Mouse (Mus musculus): Measurements from ENCODE around the gene Cdkal1.

The Cdkal1 gene

GRCm38 (mm10) chr13:29765296-29765695, 90.2 kb downstream of the Cdkal1 start:
- DNase-seq = no peak

GRCm38 (mm10) chr13:29759691-29760467, 95.6 kb downstream of the Cdkal1 start:
- DNase-seq = no peak

GRCm38 (mm10) chr13:29756052-29756451, 99.4 kb downstream of the Cdkal1 start:
- no peak for DNase-seq

GRCm38 (mm10) chr13:29753254-29753653, 102.2 kb downstream of the Cdkal1 start:
- DNase-seq = no peak

- no peak for DNase-seq
Measured at GRCm38 (mm10) chr13:29752061-29752460, 103.4 kb downstream of the Cdkal1 start.

GRCm38 (mm10) chr13:29751201-29751600, 104.3 kb downstream of the Cdkal1 start:
- DNase-seq = no peak

- no peak for DNase-seq
Measured at GRCm38 (mm10) chr13:29747347-29747647, 108.2 kb downstream of the Cdkal1 start.

- no peak for DNase-seq
Measured at GRCm38 (mm10) chr13:29746501-29747346, 108.8 kb downstream of the Cdkal1 start.

GRCm38 (mm10) chr13:29745073-29745472, 110.4 kb downstream of the Cdkal1 start:
- DNase-seq = no peak

GRCm38 (mm10) chr13:29744188-29744587, 111.3 kb downstream of the Cdkal1 start:
- peak; percentile 46 for DNase-seq

- no peak for DNase-seq
Measured at GRCm38 (mm10) chr13:29743761-29744160, 111.7 kb downstream of the Cdkal1 start.

GRCm38 (mm10) chr13:29737675-29738461, 117.6 kb downstream of the Cdkal1 start:
- no peak for DNase-seq

- DNase-seq = no peak
Measured at GRCm38 (mm10) chr13:29734496-29734895, 121.0 kb downstream of the Cdkal1 start.

- DNase-seq = no peak
Measured at GRCm38 (mm10) chr13:29726154-29726825, 129.2 kb downstream of the Cdkal1 start.

GRCm38 (mm10) chr13:29724855-29725254, 130.6 kb downstream of the Cdkal1 start:
- no peak for DNase-seq

GRCm38 (mm10) chr13:29723150-29723549, 132.3 kb downstream of the Cdkal1 start:
- no peak for DNase-seq

GRCm38 (mm10) chr13:29721206-29721605, 134.3 kb downstream of the Cdkal1 start:
- DNase-seq = no peak

GRCm38 (mm10) chr13:29716550-29716949, 138.9 kb downstream of the Cdkal1 start:
- DNase-seq = no peak

- DNase-seq = no peak
Measured at GRCm38 (mm10) chr13:29715241-29715841, 140.1 kb downstream of the Cdkal1 start.

GRCm38 (mm10) chr13:29707620-29708019, 147.9 kb downstream of the Cdkal1 start:
- no peak for DNase-seq

- no peak for DNase-seq
Measured at GRCm38 (mm10) chr13:29701400-29701799, 154.1 kb downstream of the Cdkal1 start.

- no peak for DNase-seq
Measured at GRCm38 (mm10) chr13:29699896-29700295, 155.6 kb downstream of the Cdkal1 start.
